Mouse (Mus musculus) left cerebral cortex, postnatal 25 days (tissue): ENCODE data around the gene Gm11562. TPM values are rescaled to one million over a fixed set of nuclear protein-coding genes. Genes with fewer than 3 reads are reported as not detected.
A peak's percentile ranks its signal among the peaks of the same experiment; 100 is the strongest.
"Not testable (repeated sequence)": the region's sequence is repeated elsewhere in the genome, so short reads cannot be mapped to it uniquely, and the experiment has no call there.

ENCODE experiments used
- DNase-seq, 2 experiments: peaks; one replicate each; pipeline ENCODE4 v3.0.0; 2022; ENCODE audit warnings: low spot score in 2 of 2, mixed read lengths in 1 of 2
- intact Hi-C: fragments of 180-260 bp; cut with DNase I; formaldehyde crosslinking; loops from one replicate; pipeline ENCODE4 v1.15.1; 2025
- total RNA-seq, 2 experiments: library from RNA; stranded (reverse); gene quantifications; 2 replicates each; pipeline ENCODE4 v1.2.3; 2021

The Gm11562 gene
- total RNA-seq, 2 experiments from 2014 or later = not detected

DNA sequence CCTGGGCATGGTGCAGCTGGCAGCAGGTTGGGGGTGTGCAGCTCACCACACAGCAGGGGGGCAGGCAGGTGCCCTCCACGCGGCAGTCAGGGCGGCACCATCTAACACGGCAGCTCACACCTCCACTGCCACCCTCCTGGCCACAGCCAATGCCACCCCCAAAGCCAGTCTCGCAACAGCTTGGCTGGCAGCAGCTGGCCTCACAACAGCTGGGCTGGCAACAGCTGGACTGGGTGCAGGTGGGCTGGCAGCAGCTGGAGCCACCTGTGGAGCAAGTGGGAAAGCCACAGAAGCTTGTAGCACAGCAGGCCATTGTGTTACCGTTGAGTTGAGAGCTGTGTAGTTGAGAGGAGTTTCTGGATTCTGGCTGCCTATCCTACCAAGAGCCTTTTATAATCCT is 22.5 kb downstream of the Gm11562 start, which contains the start of gene Krtap9-3:
Krtap9-3 (minus strand) TSS at position 364 of the 400 bp plus-strand sequence.
- intact Hi-C loops, DNase-seq: not testable (repeated sequence)

DNA sequence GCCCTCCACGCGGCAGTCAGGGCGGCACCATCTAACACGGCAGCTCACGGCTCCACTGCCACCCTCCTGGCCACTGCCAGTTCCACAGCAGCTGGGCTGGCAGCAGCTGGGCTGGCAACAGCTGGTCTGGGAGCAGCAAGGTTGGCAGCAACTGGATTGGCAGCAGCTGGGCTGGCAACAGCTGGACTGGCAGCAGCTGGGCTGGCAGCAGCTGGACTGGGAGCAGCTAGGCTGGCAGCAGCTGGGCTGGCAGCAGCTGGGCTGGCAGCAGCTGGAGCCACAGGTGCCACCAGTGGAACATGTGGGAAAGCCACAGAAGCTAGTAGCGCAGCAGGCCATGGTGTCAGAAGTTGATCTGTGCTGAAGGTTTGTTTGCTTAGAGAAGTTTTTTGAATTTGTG is 29.3 kb downstream of the Gm11562 start, which contains the start of gene Krtap1-3:
Krtap1-3 (minus strand) TSS at position 359 of the 400 bp plus-strand sequence.
- DNase-seq = no peak
- intact Hi-C loops = no loop called here

DNA sequence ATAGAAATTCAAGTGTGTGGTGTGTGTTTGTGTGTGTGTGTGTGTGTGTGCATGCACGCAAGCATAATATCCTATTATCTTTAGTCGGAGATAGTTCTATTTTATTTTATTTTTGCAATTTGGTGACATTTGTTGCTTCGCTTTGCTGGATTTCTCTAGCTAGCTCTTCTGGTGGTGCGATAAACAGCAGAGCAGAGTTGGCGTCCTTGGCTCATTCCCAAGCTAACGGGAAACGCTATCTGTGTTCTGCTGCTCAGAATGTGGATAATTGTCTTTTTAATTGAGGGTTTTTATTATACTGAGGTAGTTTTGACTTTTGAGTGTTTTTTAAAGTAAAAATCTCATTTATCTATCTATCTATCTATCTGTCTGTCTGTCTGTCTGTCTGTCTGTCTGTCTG is 35.1 kb downstream of the Gm11562 start:
- DNase-seq = peak; percentile 18 to 26
- intact Hi-C loops = no loop called here

DNA sequence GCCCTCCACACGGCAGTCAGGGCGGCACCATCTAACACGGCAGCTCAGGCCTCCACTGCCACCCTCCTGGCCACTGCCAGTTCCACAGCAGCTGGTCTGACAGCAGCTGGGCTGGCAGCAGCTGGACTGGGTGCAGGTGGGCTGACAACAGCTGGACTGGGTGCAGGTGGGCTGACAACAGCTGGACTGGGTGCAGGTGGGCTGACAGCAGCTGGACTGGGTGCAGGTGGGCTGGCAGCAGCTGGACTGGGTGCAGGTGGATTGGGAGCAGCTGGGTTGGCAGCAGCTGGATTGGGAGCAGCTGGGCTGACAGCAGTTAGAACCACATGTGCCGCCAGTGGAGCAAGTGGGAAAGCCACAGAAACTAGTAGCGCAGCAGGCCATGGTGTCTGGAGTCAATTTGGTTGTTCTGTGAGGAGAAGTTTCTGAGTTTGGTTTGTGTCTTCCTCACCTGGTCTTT is 37.0 kb downstream of the Gm11562 start, which contains the start of gene Krtap1-4:
Krtap1-4 (minus strand) TSS at position 410 of the 460 bp plus-strand sequence.
- DNase-seq = no peak
- intact Hi-C loops = no loop called here

DNA sequence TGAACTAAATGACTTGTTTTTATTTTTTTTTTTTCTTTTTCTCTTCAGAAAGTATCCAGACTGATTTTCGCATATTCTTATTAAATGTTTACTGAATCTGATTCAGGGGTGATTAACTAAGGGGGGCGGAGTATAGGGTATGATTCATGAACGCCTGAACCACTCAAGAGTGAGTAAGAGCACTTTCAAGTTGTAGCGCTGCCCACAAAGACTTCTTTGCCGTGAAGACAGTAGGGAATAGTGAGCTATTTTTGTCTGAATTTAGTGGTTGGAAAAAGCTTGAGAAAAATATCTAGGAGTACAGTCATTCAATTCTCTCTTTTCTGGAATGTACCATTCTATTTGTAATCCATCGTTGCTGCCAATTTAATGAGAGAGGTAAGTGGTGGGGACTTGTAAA is 38.7 kb downstream of the Gm11562 start:
- intact Hi-C loops = no loop called here
- DNase-seq = peak in 1 of 2 experiments; percentile 45

DNA sequence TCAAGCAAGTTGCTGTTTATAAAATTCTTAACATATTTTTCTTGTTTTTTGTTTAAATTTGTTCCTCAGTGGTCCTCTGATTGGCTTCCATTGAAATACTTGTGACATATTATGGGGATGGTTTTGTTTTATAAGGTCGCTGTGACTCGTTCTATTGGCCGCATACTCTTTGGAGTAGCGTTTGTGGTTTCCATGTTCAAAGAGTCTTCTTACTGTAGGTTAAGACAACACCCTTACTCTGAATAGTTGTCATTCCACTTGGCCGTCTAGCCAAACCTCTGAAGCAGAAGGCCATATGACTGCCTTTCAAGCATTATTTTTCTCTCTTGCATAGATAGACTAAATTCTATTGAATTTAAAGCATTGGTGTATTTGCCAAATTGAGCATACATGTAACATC is 39.2 kb downstream of the Gm11562 start:
- DNase-seq = no peak
- intact Hi-C loops = no loop called here

DNA sequence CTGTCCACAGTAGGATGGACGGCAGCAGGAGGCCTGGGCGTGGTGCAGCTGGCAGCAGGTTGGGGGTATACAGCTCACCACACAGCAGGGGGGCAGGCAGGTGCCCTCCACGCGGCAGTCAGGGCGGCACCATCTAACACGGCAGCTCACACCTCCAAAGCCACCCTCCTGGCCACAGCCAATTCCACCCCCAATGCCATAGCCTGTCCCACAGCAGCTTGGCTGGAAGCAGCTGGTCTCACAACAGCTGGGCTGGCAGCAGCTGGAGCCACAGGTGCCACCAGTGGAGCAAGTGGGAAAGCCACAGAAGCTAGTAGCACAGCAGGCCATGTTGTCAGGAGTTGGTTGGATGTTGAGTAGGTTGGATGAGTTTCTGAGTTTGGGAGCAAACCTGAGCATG is 39.6 kb downstream of the Gm11562 start, which contains the start of gene Krtap1-5:
Krtap1-5 (minus strand) TSS at position 381 of the 400 bp plus-strand sequence.
- intact Hi-C loops = no loop called here
- no peak for DNase-seq

DNA sequence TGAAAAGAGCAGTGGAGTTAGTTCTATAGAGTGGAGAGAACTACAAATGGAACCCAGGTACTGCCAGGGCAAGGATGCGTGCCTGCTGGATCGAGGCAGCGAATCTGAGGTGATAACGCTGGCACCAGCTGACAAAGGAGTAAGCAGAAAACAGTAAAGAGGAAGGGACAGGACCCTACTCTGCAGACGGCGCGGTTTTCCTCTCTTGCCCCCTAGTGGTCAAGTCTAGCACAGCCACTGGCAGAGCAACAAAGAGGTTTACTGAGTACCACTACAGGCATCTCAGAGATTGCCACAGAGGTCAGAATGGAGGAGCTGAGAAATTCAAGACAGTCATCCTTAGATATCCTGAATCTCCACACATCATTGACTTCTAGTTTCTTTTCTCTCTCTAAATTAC is 46.1 kb downstream of the Gm11562 start:
- DNase-seq = peak; percentile 54 to 66

DNA sequence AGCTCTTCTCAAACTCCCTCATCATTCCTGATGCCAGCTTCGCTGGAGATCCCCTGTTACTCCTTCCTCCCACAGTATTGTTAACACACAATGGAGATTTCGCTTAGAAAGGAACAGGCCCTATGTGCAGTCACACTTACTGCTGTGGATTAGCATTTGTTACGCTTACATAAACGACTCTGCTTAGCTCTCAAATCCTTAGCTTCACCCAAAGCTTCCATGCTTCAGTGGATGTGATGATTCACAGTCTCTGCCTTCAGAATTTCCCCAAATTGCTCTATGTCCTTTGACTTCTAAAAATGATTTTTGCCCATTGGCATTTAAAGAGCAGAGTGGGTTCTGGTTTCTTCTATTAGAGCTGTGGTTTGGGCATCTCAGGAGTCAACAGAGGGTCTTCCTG is 47.1 kb downstream of the Gm11562 start:
- DNase-seq = peak in 1 of 2 experiments; percentile 48
- intact Hi-C loops = loop anchor here (2.0 to 10.0 kb wide), 4 partner anchors 106 to 432 kb away; partner anchors contain the start of gene Krt10

More for the DNA sequence above, 46.1 kb downstream of the Gm11562 start:
- intact Hi-C loops = loop anchor here (10.0 kb wide), 2 partner anchors 189 to 431 kb away; partner anchors contain the start of gene Krt10

Other genes with a start within 250 kb of the Gm11562 start
- gene Krt28, start 245.5 kb downstream of the Gm11562 start, total RNA-seq = under 1 TPM in 1 of 2 experiments, not detected in 1; 0.34 TPM
- 10 to 100 TPM; 10.6 to 11.7 TPM for gene Krt10, start 231.1 kb downstream of the Gm11562 start, total RNA-seq
- 10 to 100 TPM; 10.3 TPM for gene Krt12, start 198.2 kb downstream of the Gm11562 start, total RNA-seq
- not detected for gene Krt20, start 182.3 kb downstream of the Gm11562 start, total RNA-seq
- gene Krt23, start 127.3 kb downstream of the Gm11562 start, total RNA-seq = not detected
- gene Krt39, start 99.1 kb downstream of the Gm11562 start, total RNA-seq = not detected
- gene Krt40, start 77.3 kb downstream of the Gm11562 start, total RNA-seq = not detected
- gene Krtap3-3, start 69.6 kb downstream of the Gm11562 start, total RNA-seq = not detected
- not detected for gene Krtap3-2, start 63.6 kb downstream of the Gm11562 start, total RNA-seq
- gene Gm11939, start 61.0 kb downstream of the Gm11562 start, total RNA-seq = not detected
- not detected for gene Krtap3-1, start 53.8 kb downstream of the Gm11562 start, total RNA-seq
- gene Krtap1-5, start 39.4 kb downstream of the Gm11562 start, total RNA-seq = not detected
- not detected for gene Krtap1-4, start 36.8 kb downstream of the Gm11562 start, total RNA-seq
- not detected for gene Krtap1-3, start 29.1 kb downstream of the Gm11562 start, total RNA-seq
- not detected for gene Krtap9-3, start 22.3 kb downstream of the Gm11562 start, total RNA-seq
- gene Gm11938, start 17.1 kb downstream of the Gm11562 start, total RNA-seq = not detected
- not detected for gene Gm11937, start 10.2 kb downstream of the Gm11562 start, total RNA-seq
- gene Krtap2-4, start 5.6 kb downstream of the Gm11562 start, total RNA-seq = not detected
- gene Krtap4-1, start 7.8 kb upstream of the Gm11562 start, total RNA-seq = not detected
- gene Krtap4-2, start 14.6 kb upstream of the Gm11562 start, total RNA-seq = not detected
- not detected for gene Krtap4-7, start 23.7 kb upstream of the Gm11562 start, total RNA-seq
- not detected for gene Gm11555, start 29.8 kb upstream of the Gm11562 start, total RNA-seq
- not detected for gene Gm11563, start 38.5 kb upstream of the Gm11562 start, total RNA-seq
- not detected for gene Krtap4-6, start 45.5 kb upstream of the Gm11562 start, total RNA-seq
- not detected for gene Gm14190, start 70.3 kb upstream of the Gm11562 start, total RNA-seq
- gene Gm14180, start 113.9 kb upstream of the Gm11562 start, total RNA-seq = not detected
- not detected for gene Gm11595, start 152.5 kb upstream of the Gm11562 start, total RNA-seq
- gene Krtap4-8, start 160.3 kb upstream of the Gm11562 start, total RNA-seq = not detected
- not detected for gene Krtap4-9, start 164.8 kb upstream of the Gm11562 start, total RNA-seq
- gene Gm11596, start 173.0 kb upstream of the Gm11562 start, total RNA-seq = not detected
- gene Gm11569, start 178.5 kb upstream of the Gm11562 start, total RNA-seq = not detected
- gene Gm11554, start 184.0 kb upstream of the Gm11562 start, total RNA-seq = not detected
- not detected for gene Krtap4-13, start 189.5 kb upstream of the Gm11562 start, total RNA-seq
- gene Gm11564, start 195.2 kb upstream of the Gm11562 start, total RNA-seq = not detected
- gene 2300003K06Rik, start 217.6 kb upstream of the Gm11562 start, total RNA-seq = not detected
- gene Krtap4-16, start 231.2 kb upstream of the Gm11562 start, total RNA-seq = not detected
- not detected for gene Gm11568, start 237.5 kb upstream of the Gm11562 start, total RNA-seq
- gene Gm11559, start 244.0 kb upstream of the Gm11562 start, total RNA-seq = not detected